Mouse (Mus musculus): ENCODE data around the gene Rwdd2a. TPM values are rescaled to one million over a fixed set of nuclear protein-coding genes. Genes with fewer than 3 reads are reported as not detected.
A peak's percentile ranks its signal among the peaks of the same experiment; 100 is the strongest.

The Rwdd2a gene
- polyA plus RNA-seq, 1 experiment from 2014 or later: 3.6 TPM

GRCm38 (mm10) chr9:86554641-86555040 lies 17.1 kb upstream of the Rwdd2a start:
- Histone ChIP-seq H3K36me3 (ENCODE audit: control insufficient read depth, insufficient read depth, low read length) (peaks cover 4% of the 10 kb centered on the region), H3K27ac (ENCODE audit: low read depth, low read length) (no peak overlapping the region), H3K4me1 (ENCODE audit: control insufficient read depth, insufficient read depth, low read length) (no peaks in the 10 kb centered on the region), H3K4me2 (ENCODE audit: low read depth) (no peak overlapping the region), H3K9ac (ENCODE audit: low read length) (no peak overlapping the region), H3K27me3 (ENCODE audit: control insufficient read depth, insufficient read depth, low read length) (no peaks in the 10 kb centered on the region), H3K4me3 (ENCODE audit: low read depth, low read length) (no peak overlapping the region), H3K9me3 (ENCODE audit: control insufficient read depth, low read length) (no peaks in the 10 kb centered on the region)
- 92% methylated on average over 4 of the region's 4 CpGs for WGBS
- DNase-seq (ENCODE audit: low spot score): no peak
- ATAC-seq (ENCODE audit: insufficient read depth, low FRiP score, low TSS enrichment): no peak

DNA sequence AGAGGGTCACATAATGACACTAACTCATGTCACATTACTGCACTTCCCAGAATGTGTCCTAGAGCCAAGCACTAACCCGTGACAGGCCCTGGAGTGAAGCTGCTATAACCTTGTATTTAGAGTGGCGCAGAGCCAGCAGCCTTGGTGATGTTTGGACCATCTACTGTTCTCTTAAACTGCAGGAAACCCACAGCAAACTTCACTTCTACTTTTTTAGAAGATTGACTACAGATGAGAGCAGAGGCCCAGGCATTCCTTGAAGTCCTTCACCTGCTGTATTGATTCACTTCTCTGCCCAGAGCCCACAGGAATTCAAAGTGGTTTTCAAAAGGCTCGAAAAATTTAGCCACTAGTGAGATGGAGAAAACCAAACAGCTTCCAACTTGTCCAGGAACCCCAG lies 11.2 kb upstream of the Rwdd2a start:
- no peak for DNase-seq (ENCODE audit: low spot score)
- H3K4me1 ChIP-seq (ENCODE audit: control insufficient read depth, insufficient read depth, low read length): no peaks in the 10 kb centered on the region
- no peaks in the 10 kb centered on the region for H3K27me3 ChIP-seq (ENCODE audit: control insufficient read depth, insufficient read depth, low read length)
- H3K9me3 ChIP-seq (ENCODE audit: control insufficient read depth, low read length): no peaks in the 10 kb centered on the region
- H3K4me2 ChIP-seq (ENCODE audit: low read depth): no peak overlapping the region
- no peak overlapping the region for H3K27ac ChIP-seq (ENCODE audit: low read depth, low read length)
- no peak overlapping the region for H3K9ac ChIP-seq (ENCODE audit: low read length)
- 88% methylated on average over 3 of the region's 3 CpGs for WGBS
- no peak overlapping the region for H3K4me3 ChIP-seq (ENCODE audit: low read depth, low read length)
- ATAC-seq (ENCODE audit: insufficient read depth, low FRiP score, low TSS enrichment): no peak
- H3K36me3 ChIP-seq (ENCODE audit: control insufficient read depth, insufficient read depth, low read length): peaks cover 8% of the 10 kb centered on the region

DNA sequence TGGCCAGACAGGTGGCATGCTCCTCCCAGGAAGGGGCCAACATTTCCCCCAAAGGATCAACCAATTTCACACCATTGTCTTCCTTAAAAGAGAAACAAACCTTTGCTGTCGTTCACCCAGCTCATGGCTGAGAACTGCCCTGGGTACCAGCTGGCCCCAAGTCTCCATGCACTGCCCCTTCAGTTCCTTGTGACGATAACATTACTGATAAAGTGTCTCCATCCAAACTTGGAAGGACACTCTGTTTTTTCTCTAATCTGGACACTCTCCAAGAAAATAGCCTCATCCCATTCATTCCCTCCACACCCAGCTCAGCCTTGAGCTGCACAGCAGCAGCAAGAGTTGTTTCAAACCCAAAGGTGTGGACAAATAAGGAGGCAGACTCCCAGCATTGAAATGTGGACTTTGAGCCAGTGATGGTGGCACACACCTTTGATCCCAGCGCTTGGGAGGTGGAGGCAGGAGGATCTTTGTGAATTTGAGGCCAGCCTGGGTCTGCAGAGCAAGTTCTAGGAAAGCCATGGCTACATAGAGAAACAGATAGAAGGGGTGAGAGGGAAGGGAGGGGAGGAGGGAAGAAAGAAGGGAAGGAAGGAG lies 2.4 kb upstream of the Rwdd2a start:
- H3K9ac ChIP-seq (ENCODE audit: low read length): no peak overlapping the region
- H3K4me2 ChIP-seq (ENCODE audit: low read depth): no peak overlapping the region
- ATAC-seq (ENCODE audit: insufficient read depth, low FRiP score, low TSS enrichment) (no peak), DNase-seq (ENCODE audit: low spot score) (no peak)
- H3K36me3 ChIP-seq (ENCODE audit: control insufficient read depth, insufficient read depth, low read length): peaks cover 6% of the 10 kb centered on the region
- H3K4me3 ChIP-seq (ENCODE audit: low read depth, low read length): no peak overlapping the region
- no peaks in the 10 kb centered on the region for H3K9me3 ChIP-seq (ENCODE audit: control insufficient read depth, low read length)
- peaks cover 2% of the 10 kb centered on the region; the same call in 1 of the 2 replicates for H3K4me1 ChIP-seq (ENCODE audit: control insufficient read depth, insufficient read depth, low read length)
- no peak overlapping the region for H3K27ac ChIP-seq (ENCODE audit: low read depth, low read length)
- WGBS: 79% methylated on average over 3 of the region's 3 CpGs
- no peaks in the 10 kb centered on the region for H3K27me3 ChIP-seq (ENCODE audit: control insufficient read depth, insufficient read depth, low read length)

GRCm38 (mm10) chr9:86570261-86570890 lies 1.4 kb upstream of the Rwdd2a start:
- Histone ChIP-seq H3K4me1 (ENCODE audit: control insufficient read depth, insufficient read depth, low read length) (peaks cover 2% of the 10 kb centered on the region; the same call in 1 of the 2 replicates), H3K36me3 (ENCODE audit: control insufficient read depth, insufficient read depth, low read length) (no peaks in the 10 kb centered on the region), H3K4me2 (ENCODE audit: low read depth) (peak overlapping the region; percentile 96; the same call in 1 of the 2 replicates), H3K9me3 (ENCODE audit: control insufficient read depth, low read length) (no peaks in the 10 kb centered on the region), H3K27ac (ENCODE audit: low read depth, low read length) (no peak overlapping the region), H3K9ac (ENCODE audit: low read length) (no peak overlapping the region), H3K27me3 (ENCODE audit: control insufficient read depth, insufficient read depth, low read length) (no peaks in the 10 kb centered on the region), H3K4me3 (ENCODE audit: low read depth, low read length) (peak overlapping the region; percentile 66; the same call in 1 of the 2 replicates)
- no peak for ATAC-seq (ENCODE audit: insufficient read depth, low FRiP score, low TSS enrichment)
- DNase-seq (ENCODE audit: low spot score): no peak
- WGBS: 84% methylated on average over 10 of the region's 10 CpGs

DNA sequence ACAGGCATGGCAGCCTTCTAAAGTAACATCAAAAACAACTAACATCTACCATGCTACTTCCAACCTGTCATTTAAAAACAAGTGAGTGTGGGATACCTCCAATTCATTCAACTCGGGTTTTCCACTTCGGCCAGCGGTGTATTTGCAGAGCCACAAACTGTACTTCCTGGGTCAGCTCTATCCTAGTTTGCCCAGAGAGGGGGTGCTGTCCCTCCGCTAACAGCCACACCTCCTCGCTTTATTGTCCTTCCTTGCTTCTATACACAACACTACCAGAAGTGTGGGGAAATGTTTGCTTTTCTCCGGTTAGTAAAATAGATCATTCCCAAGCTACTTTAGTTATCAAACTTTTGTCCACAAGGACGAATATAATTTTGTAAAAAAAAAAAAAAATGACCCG lies 845 bp upstream of the Rwdd2a start:
- peak overlapping the region; percentile 96 for H3K4me2 ChIP-seq (ENCODE audit: low read depth)
- H3K9ac ChIP-seq (ENCODE audit: low read length): no peak overlapping the region

DNA sequence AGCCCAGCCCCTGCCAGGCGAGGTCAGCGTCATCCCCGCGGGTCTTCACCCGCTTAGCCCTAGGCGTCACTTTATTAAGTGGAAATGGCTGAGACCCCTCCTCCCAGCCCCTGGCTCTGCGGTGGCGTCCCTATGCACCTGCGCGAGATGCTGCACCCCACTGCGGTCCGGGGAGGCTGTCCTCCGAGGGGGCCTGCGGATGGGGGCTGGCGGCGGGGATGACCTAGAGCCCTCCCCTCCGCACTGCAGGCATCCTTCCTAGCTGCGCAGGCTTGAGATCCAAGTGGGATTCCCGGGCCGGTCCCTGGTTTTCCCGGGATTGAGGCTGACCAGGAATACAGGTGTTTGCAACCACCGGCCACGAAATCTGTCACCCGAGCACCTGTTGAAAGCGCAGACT lies 405 bp downstream of the Rwdd2a start:
- no peak overlapping the region for H3K27ac ChIP-seq (ENCODE audit: low read depth, low read length)
- WGBS: 0% methylated on average over 25 of the region's 25 CpGs

More for the DNA sequence above, 845 bp upstream of the Rwdd2a start:
- no peaks in the 10 kb centered on the region for H3K27me3 ChIP-seq (ENCODE audit: control insufficient read depth, insufficient read depth, low read length)
- WGBS: 15% methylated on average over 8 of the region's 8 CpGs
- no peaks in the 10 kb centered on the region for H3K9me3 ChIP-seq (ENCODE audit: control insufficient read depth, low read length)
- H3K4me3 ChIP-seq (ENCODE audit: low read depth, low read length): peak overlapping the region; percentile 66
- H3K4me1 ChIP-seq (ENCODE audit: control insufficient read depth, insufficient read depth, low read length): peaks cover 2% of the 10 kb centered on the region; the same call in 1 of the 2 replicates
- DNase-seq (ENCODE audit: low spot score) (no peak), ATAC-seq (ENCODE audit: insufficient read depth, low FRiP score, low TSS enrichment) (no peak)
- H3K36me3 ChIP-seq (ENCODE audit: control insufficient read depth, insufficient read depth, low read length): no peaks in the 10 kb centered on the region
- H3K27ac ChIP-seq (ENCODE audit: low read depth, low read length): no peak overlapping the region

DNA sequence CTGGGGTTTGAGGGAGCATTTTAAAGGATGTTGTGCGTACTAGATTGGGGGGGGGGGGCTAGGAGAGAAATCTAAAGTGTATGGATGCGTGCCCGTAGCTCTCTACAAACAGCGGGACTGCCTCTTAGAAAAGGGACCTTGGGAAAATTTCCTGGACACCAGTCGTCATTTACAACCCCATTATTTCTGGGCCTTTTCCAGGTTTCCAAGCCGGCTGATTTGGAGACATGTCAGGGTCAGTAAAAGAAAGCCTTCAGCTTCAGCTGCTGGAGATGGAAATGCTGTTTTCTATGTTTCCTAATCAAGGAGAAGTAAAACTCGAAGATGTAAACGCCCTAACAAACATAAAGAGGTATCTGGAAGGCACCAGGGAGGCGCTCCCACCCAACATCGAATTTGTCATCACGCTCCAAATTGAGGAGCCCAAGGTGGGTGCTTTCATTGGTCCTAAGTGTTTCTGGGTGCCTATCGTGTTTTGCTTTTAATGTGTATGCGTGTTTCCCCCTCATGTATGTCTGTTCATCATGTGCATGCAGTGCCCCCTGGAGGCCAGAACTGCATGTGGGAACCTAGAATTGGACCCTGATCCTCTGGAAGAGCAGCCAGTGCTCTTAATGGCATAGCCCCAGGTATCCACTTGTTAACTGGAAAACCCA lies 973 bp downstream of the Rwdd2a start:
- Histone ChIP-seq H3K9ac (ENCODE audit: low read length) (no peak overlapping the region), H3K4me2 (ENCODE audit: low read depth) (peak overlapping the region; percentile 96), H3K4me1 (ENCODE audit: control insufficient read depth, insufficient read depth, low read length) (peaks cover 2% of the 10 kb centered on the region; the same call in 1 of the 2 replicates), H3K4me3 (ENCODE audit: low read depth, low read length) (peak overlapping the region; percentile 66), H3K27me3 (ENCODE audit: control insufficient read depth, insufficient read depth, low read length) (no peaks in the 10 kb centered on the region), H3K27ac (ENCODE audit: low read depth, low read length) (no peak overlapping the region), H3K36me3 (ENCODE audit: control insufficient read depth, insufficient read depth, low read length) (no peaks in the 10 kb centered on the region), H3K9me3 (ENCODE audit: control insufficient read depth, low read length) (no peaks in the 10 kb centered on the region)
- peak; percentile 83 for DNase-seq (ENCODE audit: low spot score)
- ATAC-seq (ENCODE audit: insufficient read depth, low FRiP score, low TSS enrichment): peak; percentile 24; the same call in 1 of the 2 replicates
- WGBS: 10% methylated on average over 13 of the region's 13 CpGs

More for the DNA sequence above, 405 bp downstream of the Rwdd2a start:
- Histone ChIP-seq H3K9ac (ENCODE audit: low read length) (peak overlapping the region; percentile 54), H3K4me2 (ENCODE audit: low read depth) (peak overlapping the region; percentile 96), H3K36me3 (ENCODE audit: control insufficient read depth, insufficient read depth, low read length) (no peaks in the 10 kb centered on the region), H3K4me3 (ENCODE audit: low read depth, low read length) (peak overlapping the region; percentile 66), H3K4me1 (ENCODE audit: control insufficient read depth, insufficient read depth, low read length) (peaks cover 2% of the 10 kb centered on the region; the same call in 1 of the 2 replicates), H3K9me3 (ENCODE audit: control insufficient read depth, low read length) (no peaks in the 10 kb centered on the region), H3K27me3 (ENCODE audit: control insufficient read depth, insufficient read depth, low read length) (no peaks in the 10 kb centered on the region)
- DNase-seq (ENCODE audit: low spot score) (no peak), ATAC-seq (ENCODE audit: insufficient read depth, low FRiP score, low TSS enrichment) (no peak; the same call in 1 of the 2 replicates)

- Histone ChIP-seq H3K27ac (ENCODE audit: low read depth, low read length) (no peak overlapping the region), H3K9me3 (ENCODE audit: control insufficient read depth, low read length) (no peaks in the 10 kb centered on the region), H3K4me3 (ENCODE audit: low read depth, low read length) (no peak overlapping the region), H3K9ac (ENCODE audit: low read length) (no peak overlapping the region), H3K4me2 (ENCODE audit: low read depth) (no peak overlapping the region), H3K36me3 (ENCODE audit: control insufficient read depth, insufficient read depth, low read length) (no peaks in the 10 kb centered on the region), H3K4me1 (ENCODE audit: control insufficient read depth, insufficient read depth, low read length) (peaks cover 2% of the 10 kb centered on the region; the same call in 1 of the 2 replicates), H3K27me3 (ENCODE audit: control insufficient read depth, insufficient read depth, low read length) (no peaks in the 10 kb centered on the region)
- DNase-seq (ENCODE audit: low spot score): no peak
- WGBS: 86% methylated on average over 20 of the region's 20 CpGs
- ATAC-seq (ENCODE audit: insufficient read depth, low FRiP score, low TSS enrichment): no peak
These were observed 2.0 kb downstream of the Rwdd2a start for GRCm38 (mm10) chr9:86573616-86574303.
